Mouse (Mus musculus): Measurements from ENCODE around the gene Glipr1.

- no peak for TF ChIP-seq CTCF (IDR thresholded peaks at IDR 0.05; ENCODE audit: borderline replicate concordance, insufficient read depth, low read length)
- no peak for TF ChIP-seq POLR2A (IDR thresholded peaks at IDR 0.05; ENCODE audit: low read depth, low read length)
Observed at GRCm38 (mm10) chr10:111996911-111997347, 5.5 kb downstream of the Glipr1 start.
